Comparison of ENCODE assay signal across 14 mouse cellular contexts in the genomic region with DNA sequence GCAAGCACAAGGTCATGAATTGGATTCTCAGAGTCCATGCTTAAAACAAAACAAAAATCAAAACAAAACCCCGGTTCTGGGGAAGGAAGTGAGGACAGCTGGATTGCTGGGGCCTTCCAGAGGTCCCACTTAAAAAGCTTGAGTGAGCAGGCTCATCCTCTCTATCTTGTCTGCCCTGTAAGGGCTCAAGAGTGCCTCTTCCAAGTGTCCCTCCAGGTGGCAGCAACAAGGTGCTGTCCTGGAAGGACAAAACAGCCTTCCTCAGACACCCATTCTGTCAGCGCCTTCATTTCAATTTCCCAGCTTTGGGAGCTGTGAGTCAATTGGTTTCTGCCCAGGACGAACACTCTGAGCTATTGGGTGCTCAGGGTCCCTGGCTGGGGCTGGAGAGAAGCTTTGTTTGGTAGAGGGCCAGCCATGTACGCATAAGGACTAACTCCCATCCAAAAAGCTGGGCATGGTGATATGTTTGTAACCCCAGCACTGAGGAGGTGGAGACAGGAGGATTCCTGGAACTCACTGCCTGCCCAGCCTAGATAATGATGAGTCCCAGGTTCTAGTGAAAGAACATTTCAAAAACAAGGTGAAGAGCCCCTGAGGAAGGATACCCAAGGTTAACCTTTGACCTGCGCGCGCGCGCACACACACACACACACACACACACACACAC. TPM values are rescaled to one million over a fixed set of nuclear protein-coding genes. Genes with fewer than 3 reads are reported as not detected.
DNase-seq lines count a peak whose midpoint lies in the region; ATAC-seq and TF ChIP-seq lines count a peak whose summit lies in the region.
"Had no signal": no experiment of that assay in that cellular context is flagged by ENCODE, and none has a peak within 500 bp of the region (broad histone marks: within the 10 kb centered on the region; RNA-seq: fewer than 3 reads in every experiment).

No protein-coding gene starts in this region.

- no peak for DNase-seq in heart, postnatal 0 days (ENCODE audit: low spot score)
- no peak for DNase-seq in heart, adult 11 months
- DNase-seq in thymus, postnatal 4 days = peak; percentile 17
- no peak for DNase-seq in thymus, postnatal 0 days (ENCODE audit: low spot score)
- peak; percentile 37 to 87 (median 51) for DNase-seq in liver, embryonic 14.5 days (ENCODE audit: low read depth in 3 of 3, low spot score in 3 of 3)
- no peak for DNase-seq in adrenal gland, adult (ENCODE audit: inconsistent age in 2 of 2, low spot score in 1 of 2)
- no peak for DNase-seq in frontal cortex, adult 2 months (ENCODE audit: extremely low spot score in 1 of 2, low spot score in 1 of 2)
- DNase-seq: adrenal gland, adult 2 months; cerebellum, adult 9-10 months; gastrocnemius, postnatal 14 days had no signal

- H3K4me1 ChIP-seq in heart, postnatal 0 days (ENCODE audit: control insufficient read depth, insufficient read depth) = 0 out of 2 replicates have a peak, but pooled peaks cover 5% of the 10 kb centered on the region
- peaks cover 38 to 49% of the 10 kb centered on the region in 2 experiments for H3K4me1 ChIP-seq in liver, embryonic 14.5 days (replicated peaks; ENCODE audit: control insufficient read depth in 2 of 2, insufficient read depth in 2 of 2, low read length in 1 of 2)
- peaks cover 9% of the 10 kb centered on the region; the same call in 1 of the 2 replicates for H3K4me1 ChIP-seq in neural tube, embryonic 15.5 days
- H3K4me1 ChIP-seq: hindbrain, embryonic 15.5 days had no signal

- TF ChIP-seq EP300 in heart, postnatal 0 days (IDR thresholded peaks at IDR 0.05; ENCODE audit: low read depth) = no peak
- TF ChIP-seq EP300 in liver, embryonic 14.5 days (IDR thresholded peaks at IDR 0.05; ENCODE audit: low read depth) = peak; percentile 92

- no peak overlapping the region for H3K9ac ChIP-seq in heart, postnatal 0 days (replicated peaks; ENCODE audit: low read depth, low read length)
- peak overlapping the region; percentile 60 for H3K9ac ChIP-seq in liver, embryonic 14.5 days (replicated peaks)
- no peak overlapping the region for H3K9ac ChIP-seq in neural tube, embryonic 15.5 days (replicated peaks)
- H3K9ac ChIP-seq: hindbrain, embryonic 15.5 days had no signal

- ATAC-seq in heart, postnatal 0 days (ENCODE audit: insufficient read depth, low read depth) = no peak
- peak; percentile 98 for ATAC-seq in liver, embryonic 14.5 days (ENCODE audit: insufficient read depth)
- ATAC-seq in neural tube, embryonic 15.5 days (ENCODE audit: low FRiP score) = no peak

- no peaks in the 10 kb centered on the region for H3K9me3 ChIP-seq in heart, postnatal 0 days (replicated peaks; ENCODE audit: control insufficient read depth, low read length)
- no peaks in the 10 kb centered on the region for H3K9me3 ChIP-seq in liver, embryonic 14.5 days (ENCODE audit: control insufficient read depth, low read length)
- no peaks in the 10 kb centered on the region for H3K9me3 ChIP-seq in neural tube, embryonic 15.5 days (replicated peaks)
- H3K9me3 ChIP-seq: hindbrain, embryonic 15.5 days; megakaryocyte, embryonic 14.5 days had no signal

- H3K27ac ChIP-seq in heart, postnatal 0 days (ENCODE audit: low read depth) = no peak overlapping the region
- H3K27ac ChIP-seq in liver, embryonic 14.5 days = peak overlapping the region; percentile 96
- H3K27ac ChIP-seq in neural tube, embryonic 15.5 days (replicated peaks) = no peak overlapping the region
- H3K27ac ChIP-seq: hindbrain, embryonic 15.5 days had no signal

- 0 out of 2 replicates have a peak, but pooled peaks have one; percentile 5 for TF ChIP-seq CTCF in heart, postnatal 0 days (IDR thresholded peaks at IDR 0.05; ENCODE audit: low read depth)
- peak; percentile 83 for TF ChIP-seq CTCF in liver, embryonic 14.5 days (IDR thresholded peaks at IDR 0.05; ENCODE audit: low read depth)

- H3K27me3 ChIP-seq in heart, postnatal 0 days (ENCODE audit: control insufficient read depth, insufficient read depth, low read length) = no peaks in the 10 kb centered on the region
- H3K27me3 ChIP-seq in liver, embryonic 14.5 days (ENCODE audit: control insufficient read depth, insufficient read depth, low read length) = no peaks in the 10 kb centered on the region
- H3K27me3 ChIP-seq in neural tube, embryonic 15.5 days (replicated peaks) = no peaks in the 10 kb centered on the region
- H3K27me3 ChIP-seq: hindbrain, embryonic 15.5 days had no signal

- no peak overlapping the region for H3K4me3 ChIP-seq in heart, postnatal 0 days (ENCODE audit: low read depth, low read length)
- peak overlapping the region; percentile 31 to 51 for H3K4me3 ChIP-seq in liver, embryonic 14.5 days (ENCODE audit: insufficient read depth in 1 of 2, low read depth in 2 of 2, low read length in 2 of 2)
- H3K4me3 ChIP-seq in neural tube, embryonic 15.5 days (replicated peaks) = no peak overlapping the region
- H3K4me3 ChIP-seq: hindbrain, embryonic 15.5 days; megakaryocyte, embryonic 14.5 days had no signal

- H3K4me2 ChIP-seq in heart, postnatal 0 days (ENCODE audit: low read depth, low read length) = no peak overlapping the region
- H3K4me2 ChIP-seq in liver, embryonic 14.5 days (ENCODE audit: low read depth) = peak overlapping the region; percentile 74
- no peak overlapping the region for H3K4me2 ChIP-seq in neural tube, embryonic 15.5 days
- H3K4me2 ChIP-seq: hindbrain, embryonic 15.5 days had no signal

- H3K36me3 ChIP-seq in heart, postnatal 0 days (replicated peaks; ENCODE audit: control insufficient read depth, insufficient read depth, low read length) = no peaks in the 10 kb centered on the region
- no peaks in the 10 kb centered on the region for H3K36me3 ChIP-seq in liver, embryonic 14.5 days (replicated peaks; ENCODE audit: control insufficient read depth, insufficient read depth, low read depth)
- no peaks in the 10 kb centered on the region for H3K36me3 ChIP-seq in neural tube, embryonic 15.5 days
- H3K36me3 ChIP-seq: hindbrain, embryonic 15.5 days had no signal

- WGBS in heart, postnatal 0 days = 81% methylated on average over 9 of the region's 9 CpGs
- WGBS in liver, embryonic 14.5 days (ENCODE audit: insufficient replicate concordance) = 48% methylated on average over 9 of the region's 9 CpGs
- 84% methylated on average over 9 of the region's 9 CpGs for WGBS in neural tube, embryonic 15.5 days

RNA-seq across cellular contexts. Expression of gene Gm14214, which starts 4.9 kb away (rescaled TPM):
- not detected in 2 replicates for total RNA-seq in heart, postnatal 0 days (2014; rRNA removed; ENCODE audit: low replicate concordance)
- not detected in 2 replicates for polyA plus RNA-seq in heart, postnatal 0 days (2015; fragmentation: Nextera tagmentation; extraction: Ambion mirVana)
- polyA plus RNA-seq in thymus, postnatal 0 days (2015; fragmentation: Nextera tagmentation; extraction: Ambion mirVana) = not detected in 2 replicates
- not detected in 2 replicates for polyA plus RNA-seq in liver, embryonic 14.5 days (2012; rRNA removed)
- not detected in 2 replicates for polyA plus RNA-seq in liver, embryonic 14.5 days (2014; fragmentation: Nextera tagmentation; extraction: Ambion mirVana)
- not detected in 2 replicates for polyA plus RNA-seq in neural tube, embryonic 15.5 days (2015; fragmentation: Nextera tagmentation; extraction: Ambion mirVana)
- polyA plus RNA-seq in frontal cortex, adult 2 months (2012; rRNA removed) = not detected in 2 replicates
- total RNA-seq: adrenal gland, adult 2 months; gastrocnemius, postnatal 14 days had no signal
- polyA plus RNA-seq: adrenal gland, adult 2 months; hindbrain, embryonic 15.5 days; neural tube, embryonic 14.5 days had no signal

RNA-seq across cellular contexts. Expression of gene Raly, which starts 25.9 kb away (rescaled TPM):
- total RNA-seq in heart, postnatal 0 days (2014; rRNA removed; ENCODE audit: low replicate concordance) = 255 and 266 TPM in 2 replicates
- 21.5 and 21.7 TPM in 2 replicates for polyA plus RNA-seq in heart, postnatal 0 days (2015; fragmentation: Nextera tagmentation; extraction: Ambion mirVana)
- polyA plus RNA-seq in thymus, postnatal 0 days (2015; fragmentation: Nextera tagmentation; extraction: Ambion mirVana) = 41.4 and 42.9 TPM in 2 replicates
- 204 and 237 TPM in 2 replicates for polyA plus RNA-seq in liver, embryonic 14.5 days (2012; rRNA removed)
- polyA plus RNA-seq in liver, embryonic 14.5 days (2014; fragmentation: Nextera tagmentation; extraction: Ambion mirVana) = 35.9 and 37.4 TPM in 2 replicates
- 26.2 and 28.2 TPM in 2 replicates for polyA plus RNA-seq in neural tube, embryonic 15.5 days (2015; fragmentation: Nextera tagmentation; extraction: Ambion mirVana)
- 115 and 116 TPM in 2 replicates for polyA plus RNA-seq in frontal cortex, adult 2 months (2012; rRNA removed)

RNA-seq across cellular contexts. Expression of gene a, which starts 26.2 kb away (rescaled TPM):
- not detected in 2 replicates for total RNA-seq in heart, postnatal 0 days (2014; rRNA removed; ENCODE audit: low replicate concordance)
- polyA plus RNA-seq in heart, postnatal 0 days (2015; fragmentation: Nextera tagmentation; extraction: Ambion mirVana) = not detected in 2 replicates
- polyA plus RNA-seq in thymus, postnatal 0 days (2015; fragmentation: Nextera tagmentation; extraction: Ambion mirVana) = 37.2 and 44.6 TPM in 2 replicates
- 0.25 TPM in 1 of 2 replicates, not detected in the other for polyA plus RNA-seq in liver, embryonic 14.5 days (2012; rRNA removed)
- polyA plus RNA-seq in liver, embryonic 14.5 days (2014; fragmentation: Nextera tagmentation; extraction: Ambion mirVana) = 0.36 TPM in 1 of 2 replicates, not detected in the other
- 0.33 and 0.93 TPM in 2 replicates for polyA plus RNA-seq in neural tube, embryonic 15.5 days (2015; fragmentation: Nextera tagmentation; extraction: Ambion mirVana)
- 0.74 and 1.0 TPM in 2 replicates for polyA plus RNA-seq in frontal cortex, adult 2 months (2012; rRNA removed)
- total RNA-seq: adrenal gland, adult 2 months; gastrocnemius, postnatal 14 days had no signal
- polyA plus RNA-seq: neural tube, embryonic 14.5 days had no signal

Comparison
In these comparisons a context has a peak if more than half of its experiments do, and no peak if none do; other contexts are left out.
1. DNase-seq: peak in thymus, postnatal 4 days (single experiment) and liver, embryonic 14.5 days (3 of 3); none in heart, postnatal 0 days (single experiment), heart, adult 11 months (single experiment), thymus, postnatal 0 days (single experiment), adrenal gland, adult (0 of 2) and frontal cortex, adult 2 months (0 of 2).
2. H3K4me3 ChIP-seq: peak in liver, embryonic 14.5 days (2 of 2); none in heart, postnatal 0 days (single experiment) and neural tube, embryonic 15.5 days (single experiment).
3. RNA of gene a, which starts 26.2 kb away (polyA plus RNA-seq): 37.2 to 44.6 TPM in thymus, postnatal 0 days; 0.74 to 1.0 TPM in frontal cortex, adult 2 months, 0.25 to 0.36 TPM in liver, embryonic 14.5 days, 0.33 to 0.93 TPM in neural tube, embryonic 15.5 days and not detected in heart, postnatal 0 days; every median in the first group is over 10 times any median in the second.